Mouse (Mus musculus) hindbrain, postnatal 0 days (tissue): ENCODE measurements at regions not wholly inside any gene's neighbourhood (a gene's known extent, or its start where the extent isn't known, plus 50 kb on each side); places are given as distances from the start of the nearest gene placed in this dataset.

Experiments used
- ATAC-seq: fragments of 200-750 bp; cut with Nextera tagmentation; 2 replicates; pipeline ENCODE4 v1.8.0; 2017; ENCODE audit warnings: mild to moderate bottlenecking, moderate TSS enrichment, moderate library complexity
- DNase-seq: peaks from one replicate; pipeline ENCODE4 v3.0.0-alpha.2; 2015; ENCODE audit warnings: low spot score
- H3K27ac ChIP-seq: fragments of 300-500 bp; sonication (generic); 2 replicates; pipeline ENCODE4 v1.5.1; 2014; ENCODE audit warnings: mild to moderate bottlenecking
- H3K27me3 ChIP-seq: fragments of 300-500 bp; sonication (generic); 2 replicates; pipeline ENCODE4 v1.6.1; 2014; ENCODE audit warnings: low read length, mixed read lengths; ENCODE audit not compliant: insufficient read depth
- H3K36me3 ChIP-seq: fragments of 300-500 bp; sonication (generic); 2 replicates; pipeline ENCODE4 v1.6.1; 2014; ENCODE audit warnings: low read length, mixed read lengths; ENCODE audit not compliant: insufficient read depth
- H3K4me1 ChIP-seq: fragments of 300-500 bp; sonication (generic); 2 replicates; pipeline ENCODE4 v1.6.1; 2014; ENCODE audit warnings: antibody characterized with exemption, low read length, mixed read lengths; ENCODE audit not compliant: insufficient read depth
- H3K4me2 ChIP-seq: fragments of 300-500 bp; sonication (generic); 2 replicates; pipeline ENCODE4 v1.6.1; 2014; ENCODE audit warnings: low read depth, mild to moderate bottlenecking, low read length, moderate library complexity, mixed read lengths
- H3K4me3 ChIP-seq: fragments of 300-500 bp; sonication (generic); 2 replicates; pipeline ENCODE4 v1.5.1; 2014; ENCODE audit warnings: low read length
- H3K9ac ChIP-seq: fragments of 300-500 bp; sonication (generic); replicated peaks from 2 replicates; pipeline ENCODE4 v1.6.1; 2014; ENCODE audit warnings: mild to moderate bottlenecking, low read length, moderate library complexity, mixed read lengths
- H3K9me3 ChIP-seq: fragments of 300-500 bp; sonication (generic); 2 replicates; pipeline ENCODE4 v1.6.1; 2016; ENCODE audit warnings: low read length, mixed read lengths
- CTCF ChIP-seq: IDR thresholded peaks from 2 replicates; pipeline ENCODE4 v1.5.1; 2016; ENCODE audit warnings: antibody characterized with exemption, control low read depth, low read depth
- WGBS: fragments of 180-500 bp; shearing (Covaris S2); extraction: QIAGEN DNeasy Blood & Tissue Kit; methylation state at CpG from one replicate; pipeline ENCODE4 v1.1.7; 2014; 5-methylcytosine and 5-hydroxymethylcytosine counted together

- Histone ChIP-seq H3K27ac (peak overlapping the region; percentile 68; the same call in 1 of the 2 replicates), H3K9ac (no peak overlapping the region), H3K36me3 (no peaks in the 10 kb centered on the region), H3K4me2 (no peak overlapping the region), H3K4me1 (no peaks in the 10 kb centered on the region), H3K9me3 (no peaks in the 10 kb centered on the region), H3K4me3 (no peak overlapping the region), H3K27me3 (no peaks in the 10 kb centered on the region)
- no peak for TF ChIP-seq CTCF
- ATAC-seq: peak; percentile 57; the same call in 1 of the 2 replicates
- WGBS: 44% methylated on average over 5 of the region's 5 CpGs
- DNase-seq: peak; percentile 42
Observed at GRCm38 (mm10) chr13:107407674-107408026, 385.7 kb upstream of the Kif2a start.

GRCm38 (mm10) chr13:107406977-107407673 is 385.2 kb upstream of the Kif2a start:
- Histone ChIP-seq H3K27me3 (no peaks in the 10 kb centered on the region), H3K9me3 (no peaks in the 10 kb centered on the region), H3K4me1 (no peaks in the 10 kb centered on the region), H3K27ac (peak overlapping the region; percentile 68; the same call in 1 of the 2 replicates), H3K4me3 (no peak overlapping the region), H3K4me2 (no peak overlapping the region), H3K9ac (no peak overlapping the region), H3K36me3 (no peaks in the 10 kb centered on the region)
- WGBS: 58% methylated on average over 5 of the region's 5 CpGs
- ATAC-seq (peak; percentile 92), DNase-seq (peak; percentile 60)
- peak; percentile 28 for TF ChIP-seq CTCF

- Histone ChIP-seq H3K27me3 (no peaks in the 10 kb centered on the region), H3K27ac (no peak overlapping the region), H3K4me3 (no peak overlapping the region), H3K4me1 (no peaks in the 10 kb centered on the region), H3K9me3 (no peaks in the 10 kb centered on the region), H3K4me2 (no peak overlapping the region), H3K36me3 (no peaks in the 10 kb centered on the region), H3K9ac (no peak overlapping the region)
- no peak for TF ChIP-seq CTCF
- peak; percentile 40 for DNase-seq
- WGBS: 40% methylated on average over 8 of the region's 8 CpGs
- peak; percentile 67 for ATAC-seq
Observed at GRCm38 (mm10) chr13:107398621-107399363, 376.9 kb upstream of the Kif2a start.

GRCm38 (mm10) chr13:107396036-107396435 is 374.1 kb upstream of the Kif2a start:
- Histone ChIP-seq H3K4me3 (no peak overlapping the region), H3K4me1 (no peaks in the 10 kb centered on the region), H3K36me3 (no peaks in the 10 kb centered on the region), H3K9ac (no peak overlapping the region), H3K9me3 (no peaks in the 10 kb centered on the region), H3K27me3 (no peaks in the 10 kb centered on the region), H3K27ac (no peak overlapping the region), H3K4me2 (no peak overlapping the region)
- no peak for ATAC-seq
- no peak for DNase-seq
- TF ChIP-seq CTCF: no peak
- 76% methylated on average over 2 of the region's 2 CpGs for WGBS

GRCm38 (mm10) chr13:107394451-107394850 is 372.5 kb upstream of the Kif2a start:
- no peak for ATAC-seq
- H3K9ac ChIP-seq: no peak overlapping the region
- H3K36me3 ChIP-seq: no peaks in the 10 kb centered on the region
- H3K4me1 ChIP-seq: no peaks in the 10 kb centered on the region
- H3K27ac ChIP-seq: no peak overlapping the region
- no peaks in the 10 kb centered on the region for H3K9me3 ChIP-seq
- H3K4me3 ChIP-seq: no peak overlapping the region
- TF ChIP-seq CTCF: no peak
- H3K27me3 ChIP-seq: no peaks in the 10 kb centered on the region
- no peak overlapping the region for H3K4me2 ChIP-seq
- DNase-seq: no peak
- 63% methylated on average over 1 of the region's 1 CpGs for WGBS

- no peak for TF ChIP-seq CTCF
- no peak overlapping the region for H3K4me2 ChIP-seq
- DNase-seq (no peak), ATAC-seq (no peak)
- H3K9me3 ChIP-seq: no peaks in the 10 kb centered on the region
- H3K27me3 ChIP-seq: no peaks in the 10 kb centered on the region
- no peaks in the 10 kb centered on the region for H3K36me3 ChIP-seq
- H3K9ac ChIP-seq: no peak overlapping the region
- no peaks in the 10 kb centered on the region for H3K4me1 ChIP-seq
- H3K4me3 ChIP-seq: no peak overlapping the region
- 86% methylated on average over 4 of the region's 4 CpGs for WGBS
- H3K27ac ChIP-seq: no peak overlapping the region
Observed at GRCm38 (mm10) chr13:107389535-107390150, 367.7 kb upstream of the Kif2a start.
